Mouse (Mus musculus) adipocyte (in vitro differentiated cells): ENCODE measurements around the gene Gstcd.

Source experiments
- DNase-seq: peaks from one replicate; pipeline ENCODE4 v3.0.0-alpha.2; 2016; ENCODE audit warnings: low spot score

Gstcd gene

GRCm38 (mm10) chr3:133026977-133027376, 64.9 kb downstream of the Gstcd start:
- DNase-seq: no peak

GRCm38 (mm10) chr3:133007250-133007649, 84.6 kb downstream of the Gstcd start:
- DNase-seq: peak; percentile 12

GRCm38 (mm10) chr3:132996299-132996698, 95.5 kb downstream of the Gstcd start:
- no peak for DNase-seq

- no peak for DNase-seq
Measured at GRCm38 (mm10) chr3:132995904-132996267, 95.9 kb downstream of the Gstcd start.

GRCm38 (mm10) chr3:132995172-132995903, 96.5 kb downstream of the Gstcd start:
- DNase-seq: no peak

GRCm38 (mm10) chr3:132986188-132986587, 105.6 kb downstream of the Gstcd start:
- no peak for DNase-seq

- DNase-seq: no peak
Measured at GRCm38 (mm10) chr3:132983845-132984485, 107.9 kb downstream of the Gstcd start.

GRCm38 (mm10) chr3:132981968-132982367, 109.9 kb downstream of the Gstcd start:
- no peak for DNase-seq

- no peak for DNase-seq
Measured at GRCm38 (mm10) chr3:132979781-132980461, 111.9 kb downstream of the Gstcd start.

- DNase-seq: no peak
Measured at GRCm38 (mm10) chr3:132966255-132966654, 125.6 kb downstream of the Gstcd start.

- no peak for DNase-seq
Measured at GRCm38 (mm10) chr3:132964715-132965507, 126.9 kb downstream of the Gstcd start.

- DNase-seq: no peak
Measured at GRCm38 (mm10) chr3:132962631-132963361, 129.0 kb downstream of the Gstcd start.

GRCm38 (mm10) chr3:132950529-132950880, 141.3 kb downstream of the Gstcd start:
- DNase-seq: no peak

GRCm38 (mm10) chr3:132949791-132950528, 141.9 kb downstream of the Gstcd start, which contains the start of gene Npnt:
Gene Npnt (minus strand): TSS chr3:132950291.
- no peak for DNase-seq

- DNase-seq: no peak
Measured at GRCm38 (mm10) chr3:132949380-132949790, 142.4 kb downstream of the Gstcd start.

- no peak for DNase-seq
Measured at GRCm38 (mm10) chr3:132948298-132948795, 143.5 kb downstream of the Gstcd start.

GRCm38 (mm10) chr3:132946086-132946485, 145.7 kb downstream of the Gstcd start:
- no peak for DNase-seq

GRCm38 (mm10) chr3:132945669-132946068, 146.2 kb downstream of the Gstcd start:
- DNase-seq: no peak

- no peak for DNase-seq
Measured at GRCm38 (mm10) chr3:132944609-132945008, 147.2 kb downstream of the Gstcd start.

GRCm38 (mm10) chr3:132944193-132944592, 147.6 kb downstream of the Gstcd start:
- DNase-seq: no peak

GRCm38 (mm10) chr3:132942778-132943177, 149.1 kb downstream of the Gstcd start:
- DNase-seq: no peak
